Mouse (Mus musculus): ENCODE results near the gene Mien1.

Mien1 gene

DNA sequence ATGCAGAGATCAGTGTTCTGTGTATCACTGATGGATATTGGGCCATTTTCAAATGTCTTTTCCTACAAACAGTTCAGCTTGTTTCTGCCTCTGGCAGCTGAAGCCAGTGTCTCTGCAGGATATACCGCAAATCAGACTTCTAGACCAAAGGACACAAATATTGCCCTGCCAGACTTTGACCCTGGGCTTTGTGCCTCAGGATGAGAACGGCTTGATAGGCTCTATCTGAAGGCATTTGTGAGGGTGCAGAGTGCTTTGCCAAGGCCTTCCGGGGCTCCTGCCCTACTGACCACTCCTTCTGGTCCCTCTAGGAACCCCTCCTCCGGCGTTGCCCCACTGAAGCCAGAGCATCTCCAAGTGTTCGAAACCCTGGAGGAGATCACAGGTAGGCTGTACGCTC lies 12.2 kb downstream of the Mien1 start:
- DNase-seq (ENCODE audit: low spot score): no peak

- DNase-seq (ENCODE audit: low spot score): peak; percentile 66
These were observed 19.7 kb downstream of the Mien1 start for GRCm38 (mm10) chr11:98418939-98419547.

DNA sequence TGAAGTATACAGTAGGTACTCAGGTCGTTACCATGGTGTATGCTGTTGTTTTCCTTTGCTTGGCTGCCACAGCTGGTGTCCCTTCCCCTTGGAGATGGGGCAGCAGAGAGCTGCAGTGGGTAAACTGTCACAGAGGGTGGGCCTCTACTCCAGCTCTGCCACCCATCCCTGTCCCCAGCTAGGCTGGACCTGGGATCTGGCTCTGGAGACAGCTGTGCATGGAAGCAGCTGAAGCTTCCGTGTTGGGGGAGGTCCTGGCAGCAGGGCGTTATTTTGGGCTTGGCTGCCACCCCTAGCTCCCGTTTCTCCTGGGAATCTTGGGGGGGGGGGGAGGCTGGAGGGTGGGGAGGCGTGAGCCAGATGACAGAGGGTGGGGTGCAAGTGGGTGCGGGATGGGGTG lies 20.5 kb downstream of the Mien1 start:
- no peak for DNase-seq (ENCODE audit: low spot score)

- no peak for DNase-seq (ENCODE audit: low spot score)
These were observed 21.7 kb downstream of the Mien1 start for GRCm38 (mm10) chr11:98417074-98417473.

GRCm38 (mm10) chr11:98414162-98414561 lies 24.6 kb downstream of the Mien1 start:
- no peak for DNase-seq (ENCODE audit: low spot score)

DNA sequence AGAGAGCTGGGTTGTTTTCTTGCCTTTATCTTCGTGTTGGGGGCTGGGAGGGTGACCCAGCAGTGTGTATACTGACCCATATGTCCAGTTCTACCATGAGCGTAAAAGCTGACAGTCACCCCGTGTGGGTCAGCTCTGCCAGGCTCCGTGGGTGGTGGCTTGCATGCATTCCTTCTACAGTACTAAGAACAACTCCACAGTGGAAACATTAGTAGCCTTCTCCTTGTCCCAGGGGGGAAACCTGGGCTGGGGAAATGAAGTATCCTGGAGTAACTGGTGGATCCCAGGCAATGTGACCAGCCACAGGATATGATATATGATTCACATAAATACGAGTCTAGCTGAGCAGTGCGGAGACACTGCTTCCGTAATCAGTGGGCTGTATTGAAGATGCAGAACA lies 25.1 kb downstream of the Mien1 start:
- DNase-seq (ENCODE audit: low spot score): no peak

- no peak for DNase-seq (ENCODE audit: low spot score)
These were observed 25.9 kb downstream of the Mien1 start for GRCm38 (mm10) chr11:98412797-98413301.

- peak; percentile 80 for DNase-seq (ENCODE audit: low spot score)
These were observed 26.5 kb downstream of the Mien1 start, which contains the start of gene Erbb2 for GRCm38 (mm10) chr11:98412273-98412796. TSS of gene Erbb2 (plus strand) at chr11:98412470.

DNA sequence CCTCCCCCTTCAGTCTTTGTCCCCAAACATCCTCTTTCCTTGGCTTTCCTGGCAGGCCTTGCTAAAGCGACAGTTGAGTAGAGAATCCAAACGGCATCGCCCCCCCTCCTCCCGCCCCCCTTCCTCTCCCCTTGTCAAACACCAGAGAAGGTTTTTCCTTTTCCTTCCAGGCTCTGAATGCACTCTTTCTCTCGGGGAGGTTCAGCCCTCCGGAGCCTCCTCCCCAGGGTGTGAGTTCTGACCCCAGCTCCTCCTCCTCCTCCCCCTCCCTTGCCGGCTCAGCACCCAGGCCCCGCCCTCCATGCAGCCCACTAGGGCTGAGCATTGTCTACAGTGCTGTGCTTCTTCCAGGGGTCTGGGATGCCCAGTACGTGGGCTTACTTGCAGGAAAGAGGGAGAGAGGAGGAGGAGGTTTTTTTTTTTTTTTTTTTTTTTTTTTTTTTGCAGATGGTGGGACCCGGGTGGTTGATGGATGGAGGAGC lies 29.4 kb downstream of the Mien1 start:
- no peak for DNase-seq (ENCODE audit: low spot score)

- DNase-seq (ENCODE audit: low spot score): no peak
These were observed 29.9 kb downstream of the Mien1 start for GRCm38 (mm10) chr11:98408872-98409271.

DNA sequence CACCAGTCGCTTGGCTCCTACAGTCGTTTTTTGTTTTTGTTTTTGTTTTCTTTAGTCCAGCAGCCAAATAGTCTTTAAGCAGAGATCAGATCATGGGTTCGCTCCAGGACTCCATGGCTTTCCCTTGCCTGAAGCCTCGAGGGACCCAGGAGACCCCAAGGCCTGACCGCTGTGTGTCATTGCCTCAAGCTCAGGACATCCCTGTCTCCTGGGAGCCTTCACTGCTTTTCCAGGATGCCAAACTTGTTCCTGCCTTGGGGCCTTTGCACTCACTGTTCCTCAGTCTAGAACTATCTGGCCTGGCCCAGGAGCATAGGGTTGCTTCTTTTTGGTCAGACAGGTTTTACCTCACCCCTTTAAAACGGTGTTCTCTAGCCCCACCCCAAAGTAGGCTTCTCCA lies 32.2 kb downstream of the Mien1 start:
- no peak for DNase-seq (ENCODE audit: low spot score)

- no peak for DNase-seq (ENCODE audit: low spot score)
These were observed 38.0 kb downstream of the Mien1 start for GRCm38 (mm10) chr11:98400816-98401215.

DNA sequence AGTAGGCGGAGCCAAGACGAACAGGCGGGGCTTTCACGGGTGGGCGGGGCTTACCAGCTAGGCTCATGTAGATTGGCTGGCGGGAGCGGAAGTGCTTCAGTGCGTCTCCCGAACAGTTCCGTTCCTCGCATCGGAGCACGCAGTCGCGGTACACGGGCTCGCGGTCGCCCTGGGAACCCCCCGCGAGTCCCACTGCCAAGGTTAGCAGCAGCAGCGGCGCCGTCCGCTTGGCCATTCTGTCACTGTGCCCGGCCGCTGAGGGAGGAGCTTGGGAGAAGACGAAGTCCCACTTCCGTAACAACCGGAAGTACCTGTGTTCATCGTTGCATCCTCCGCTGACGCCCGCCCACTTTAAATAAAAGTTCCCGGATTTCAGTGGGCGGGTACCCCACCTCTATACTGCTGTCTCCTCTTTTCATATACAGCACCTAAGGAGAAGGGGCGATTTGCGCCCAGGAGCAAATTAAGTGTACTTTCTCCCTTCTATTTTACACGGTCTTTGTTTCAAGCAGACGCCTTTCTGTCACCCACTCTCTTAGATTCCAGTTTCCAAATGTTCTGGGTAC lies 38.5 kb downstream of the Mien1 start, which contains the start of gene Pgap3:
Gene Pgap3, minus strand, starts transcription at position 330 of the 566 bp plus-strand sequence.
- peak; percentile 86 for DNase-seq (ENCODE audit: low spot score)

DNA sequence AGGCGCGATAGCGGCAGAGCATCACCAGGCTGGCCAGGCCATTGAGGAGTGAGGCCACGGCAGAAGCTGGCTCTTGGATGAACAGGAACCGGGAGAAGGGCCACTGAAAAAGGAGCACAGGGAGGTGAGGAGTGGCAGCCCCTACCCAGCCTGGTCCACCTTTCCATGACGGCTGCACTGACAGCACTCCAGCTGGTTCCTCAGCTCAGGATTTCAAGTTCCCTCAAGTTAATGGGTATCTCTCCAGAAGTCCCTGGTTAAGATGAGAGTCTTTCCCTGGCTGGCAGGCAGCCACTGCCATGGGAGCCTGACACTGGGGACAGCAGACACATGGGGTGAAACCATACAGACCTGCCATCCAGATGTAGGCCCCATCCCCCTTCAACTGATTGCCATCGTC lies 40.8 kb downstream of the Mien1 start:
- no peak for DNase-seq (ENCODE audit: low spot score)

DNA sequence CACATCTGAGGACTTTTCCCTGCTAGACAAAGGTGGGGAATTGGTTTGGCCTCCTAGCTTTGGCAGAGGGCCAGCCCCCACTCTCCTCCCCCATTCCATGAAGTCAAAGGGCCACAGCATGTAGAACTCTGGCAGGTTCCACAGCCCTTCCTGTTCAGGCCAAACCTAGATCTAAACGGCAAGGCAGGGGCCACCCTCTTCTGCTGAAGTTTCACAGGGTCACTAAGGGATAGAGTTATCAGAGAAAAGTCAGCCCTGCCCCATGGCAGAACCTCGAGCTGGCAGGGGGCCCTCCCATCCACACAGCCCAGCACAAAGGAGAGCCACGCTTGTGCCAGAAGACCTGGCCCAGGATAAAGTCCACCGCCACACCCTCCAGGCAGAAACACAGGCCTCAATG lies 43.8 kb downstream of the Mien1 start:
- DNase-seq (ENCODE audit: low spot score): no peak

DNA sequence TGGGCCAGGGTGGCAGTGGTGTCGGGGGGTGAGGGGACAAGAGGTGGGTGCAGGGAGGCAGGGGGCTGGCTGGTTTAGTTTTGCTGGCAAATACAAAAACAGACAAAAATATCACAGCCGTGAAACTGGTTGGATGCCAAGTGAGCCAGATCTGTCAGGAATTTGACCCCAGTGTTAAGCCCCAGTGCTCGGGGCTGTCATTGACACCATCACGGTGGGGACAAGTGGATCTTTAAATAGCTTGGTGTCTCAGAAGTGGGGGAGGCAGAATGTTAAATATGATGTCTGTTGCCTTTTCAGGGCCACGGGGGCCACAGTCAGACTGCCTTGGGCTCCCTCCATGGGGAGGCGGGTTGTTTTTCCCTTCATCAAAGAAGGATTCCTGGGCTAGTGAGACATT lies 44.5 kb downstream of the Mien1 start:
- DNase-seq (ENCODE audit: low spot score): no peak

DNA sequence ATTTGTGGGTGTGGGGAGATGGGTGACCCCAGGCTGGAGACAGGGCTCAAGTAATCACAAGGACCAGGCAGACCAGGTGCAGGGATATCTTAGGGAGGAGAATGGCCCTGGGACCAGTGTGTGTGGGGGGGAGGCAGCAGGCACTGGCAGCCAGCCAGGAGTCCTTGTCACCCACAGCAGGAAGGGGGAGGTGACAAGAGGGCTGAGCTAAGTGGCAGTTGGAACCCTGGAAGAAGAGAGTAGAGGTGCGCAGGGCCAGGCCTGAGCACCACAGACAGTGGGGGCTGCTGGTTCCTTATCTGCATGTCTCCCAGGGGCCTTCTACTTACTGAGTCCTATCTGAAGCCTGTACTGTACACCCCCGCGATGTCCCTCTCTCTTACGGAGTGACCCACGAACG lies 45.5 kb downstream of the Mien1 start:
- peak; percentile 59 for DNase-seq (ENCODE audit: low spot score)

DNA sequence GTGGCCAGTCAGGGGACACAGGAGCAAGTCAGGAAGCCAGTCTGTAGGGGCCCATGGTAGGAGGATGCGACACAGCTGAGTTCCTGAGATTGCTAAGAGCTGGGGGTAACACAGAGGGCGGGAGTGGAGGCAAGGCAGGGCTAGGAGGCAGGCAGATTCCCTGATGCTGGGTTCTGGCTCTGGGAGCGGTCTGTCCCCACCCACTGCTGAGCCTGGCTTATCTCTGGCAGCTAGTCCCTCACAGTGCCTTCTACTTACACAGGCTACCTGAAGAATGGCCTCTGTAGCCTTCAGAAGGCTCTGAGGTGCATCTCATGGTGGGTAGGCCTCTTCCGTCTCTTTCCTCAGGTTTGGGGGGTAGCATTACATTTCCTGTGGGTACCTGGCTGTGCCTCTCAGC lies 46.1 kb downstream of the Mien1 start:
- DNase-seq (ENCODE audit: low spot score): no peak

DNA sequence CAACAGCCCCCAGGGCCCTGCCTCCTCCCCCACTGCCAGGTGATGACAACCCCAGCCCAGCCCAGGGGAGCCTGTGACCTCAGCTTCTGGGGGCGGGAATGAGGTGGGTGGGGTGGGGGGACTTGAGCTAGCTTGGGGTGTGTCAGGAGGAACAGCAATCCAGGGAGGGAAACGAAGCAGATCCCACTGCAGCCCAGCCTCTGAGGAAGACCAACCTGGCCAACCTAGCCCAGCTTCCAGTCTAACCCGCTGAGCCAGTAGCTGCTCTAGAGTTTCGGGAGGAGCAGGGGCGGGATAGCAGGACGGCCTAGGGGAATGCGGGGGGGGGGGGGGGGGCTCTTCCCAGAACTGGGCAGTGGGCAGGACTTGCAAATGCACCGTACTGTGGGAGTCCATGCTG lies 46.8 kb downstream of the Mien1 start:
- DNase-seq (ENCODE audit: low spot score): no peak

- no peak for DNase-seq (ENCODE audit: low spot score)
These were observed 48.6 kb downstream of the Mien1 start for GRCm38 (mm10) chr11:98390141-98390540.

DNA sequence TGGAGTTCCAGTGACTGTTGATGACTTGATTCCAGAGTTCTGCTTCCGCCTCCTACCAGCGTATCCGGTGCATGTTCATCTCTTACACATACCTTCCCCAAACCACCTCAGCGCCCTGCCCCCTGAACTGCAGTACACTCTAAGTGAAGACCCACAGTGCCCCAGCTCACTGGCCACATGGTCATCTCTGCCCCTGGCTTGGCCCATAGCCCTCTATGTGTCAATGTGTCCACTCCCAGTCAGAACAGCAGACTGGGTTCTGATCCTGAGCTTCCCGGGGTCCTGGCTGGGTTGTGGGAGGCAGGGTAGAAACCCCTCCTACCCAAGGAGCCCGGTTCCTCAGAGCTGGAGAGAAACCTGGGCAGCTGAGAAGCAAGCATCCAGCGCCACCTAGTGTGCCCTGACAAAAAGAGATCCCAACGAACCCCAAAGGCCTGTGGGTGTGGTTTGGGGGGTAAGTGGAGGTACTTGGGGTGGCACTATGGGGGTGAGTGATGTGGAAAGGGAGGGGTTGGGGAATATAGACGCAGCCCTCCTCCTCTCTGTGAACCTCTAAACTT lies 49.5 kb downstream of the Mien1 start:
- DNase-seq (ENCODE audit: low spot score): peak; percentile 55

GRCm38 (mm10) chr11:98388282-98388681 lies 50.5 kb downstream of the Mien1 start:
- peak; percentile 34 for DNase-seq (ENCODE audit: low spot score)
